Comparison of ENCODE assay signal across 22 mouse cellular contexts in genomic region chr5:139799041-139799440, GRCm38 (mm10). TPM values are rescaled to one million over a fixed set of nuclear protein-coding genes. Genes with fewer than 3 reads are reported as not detected.
DNase-seq lines count a peak whose midpoint lies in the region; ATAC-seq and TF ChIP-seq lines count a peak whose summit lies in the region.
"Had no signal": no experiment of that assay in that cellular context is flagged by ENCODE, and none has a peak within 500 bp of the region (broad histone marks: within the 10 kb centered on the region; RNA-seq: fewer than 3 reads in every experiment).

No protein-coding gene starts in this region.

- no peak overlapping the region for H3K4me2 ChIP-seq in heart, embryonic 16.5 days (ENCODE audit: low read depth, low read length)
- H3K4me2 ChIP-seq in forebrain, postnatal 0 days (ENCODE audit: low read depth) = peak overlapping the region; percentile 90; the same call in 1 of the 2 replicates
- peak overlapping the region; percentile 75 for H3K4me2 ChIP-seq in hindbrain, embryonic 13.5 days
- H3K4me2 ChIP-seq in midbrain, embryonic 16.5 days (ENCODE audit: low read length) = peak overlapping the region; percentile 84

- 0 out of 2 replicates have a peak overlapping the region, but pooled peaks have one; percentile 32 for H3K27ac ChIP-seq in heart, embryonic 16.5 days (ENCODE audit: low read length)
- H3K27ac ChIP-seq in forebrain, postnatal 0 days (ENCODE audit: low read depth, low read length) = peak overlapping the region; percentile 92; the same call in 1 of the 2 replicates
- H3K27ac ChIP-seq in hindbrain, embryonic 13.5 days = peak overlapping the region; percentile 97
- peak overlapping the region; percentile 95 for H3K27ac ChIP-seq in midbrain, embryonic 16.5 days (ENCODE audit: low read length)
- H3K27ac ChIP-seq: stomach, postnatal 0 days had no signal

- peak overlapping the region; percentile 72; the same call in 1 of the 2 replicates for H3K9ac ChIP-seq in heart, embryonic 16.5 days (ENCODE audit: low read length)
- 0 out of 2 replicates have a peak overlapping the region, but pooled peaks have one; percentile 62 for H3K9ac ChIP-seq in forebrain, postnatal 0 days
- H3K9ac ChIP-seq in hindbrain, embryonic 13.5 days = 0 out of 2 replicates have a peak overlapping the region, but pooled peaks have one; percentile 51
- 0 out of 2 replicates have a peak overlapping the region, but pooled peaks have one; percentile 14 for H3K9ac ChIP-seq in midbrain, embryonic 16.5 days (ENCODE audit: low read depth, low read length)

- no peak for TF ChIP-seq CTCF in forebrain, postnatal 0 days (IDR thresholded peaks at IDR 0.05; ENCODE audit: low read depth)

- H3K4me1 ChIP-seq in heart, embryonic 16.5 days (ENCODE audit: control insufficient read depth, insufficient read depth, low read length) = peaks cover 63% of the 10 kb centered on the region
- H3K4me1 ChIP-seq in forebrain, postnatal 0 days (ENCODE audit: insufficient read depth) = peaks cover 20% of the 10 kb centered on the region
- H3K4me1 ChIP-seq in hindbrain, embryonic 13.5 days (replicated peaks) = peaks cover 58% of the 10 kb centered on the region
- H3K4me1 ChIP-seq in midbrain, embryonic 16.5 days (ENCODE audit: control insufficient read depth, insufficient read depth, low read length) = peaks cover 31% of the 10 kb centered on the region

- 90% methylated on average over 9 of the region's 9 CpGs for WGBS in heart, embryonic 16.5 days
- WGBS in forebrain, postnatal 0 days = 88% methylated on average over 9 of the region's 9 CpGs
- 88% methylated on average over 9 of the region's 9 CpGs for WGBS in hindbrain, embryonic 13.5 days
- 91% methylated on average over 8 of the region's 9 CpGs for WGBS in midbrain, embryonic 16.5 days

- peaks cover 22% of the 10 kb centered on the region for H3K36me3 ChIP-seq in heart, embryonic 16.5 days (ENCODE audit: control insufficient read depth, insufficient read depth)
- peaks cover 15% of the 10 kb centered on the region for H3K36me3 ChIP-seq in forebrain, postnatal 0 days (ENCODE audit: insufficient read depth)
- peaks cover 25% of the 10 kb centered on the region for H3K36me3 ChIP-seq in hindbrain, embryonic 13.5 days
- peaks cover 8% of the 10 kb centered on the region; the same call in 1 of the 2 replicates for H3K36me3 ChIP-seq in midbrain, embryonic 16.5 days (ENCODE audit: control insufficient read depth, insufficient read depth, low read length)

- H3K27me3 ChIP-seq in heart, embryonic 16.5 days (ENCODE audit: control insufficient read depth, insufficient read depth, low read length) = no peaks in the 10 kb centered on the region
- H3K27me3 ChIP-seq in forebrain, postnatal 0 days (ENCODE audit: insufficient read depth, low read length) = no peaks in the 10 kb centered on the region
- H3K27me3 ChIP-seq in hindbrain, embryonic 13.5 days = peaks cover 35% of the 10 kb centered on the region
- H3K27me3 ChIP-seq in midbrain, embryonic 16.5 days (ENCODE audit: control insufficient read depth, insufficient read depth, low read depth, low read length) = no peaks in the 10 kb centered on the region
- H3K27me3 ChIP-seq: CH12.LX, Patski had no signal

- H3K4me3 ChIP-seq in heart, embryonic 16.5 days (ENCODE audit: low read length) = no peak overlapping the region
- H3K4me3 ChIP-seq in forebrain, postnatal 0 days (ENCODE audit: low read depth, low read length) = no peak overlapping the region
- H3K4me3 ChIP-seq in hindbrain, embryonic 13.5 days = no peak overlapping the region
- peak overlapping the region; percentile 44; the same call in 1 of the 2 replicates for H3K4me3 ChIP-seq in midbrain, embryonic 16.5 days (ENCODE audit: low read depth, low read length)

- H3K9me3 ChIP-seq in heart, embryonic 16.5 days (replicated peaks; ENCODE audit: control insufficient read depth, low read length) = no peaks in the 10 kb centered on the region
- H3K9me3 ChIP-seq in forebrain, postnatal 0 days (ENCODE audit: low read length) = no peaks in the 10 kb centered on the region
- no peaks in the 10 kb centered on the region for H3K9me3 ChIP-seq in hindbrain, embryonic 13.5 days
- H3K9me3 ChIP-seq in midbrain, embryonic 16.5 days (replicated peaks; ENCODE audit: control insufficient read depth, low read length, poor library complexity, severe bottlenecking) = no peaks in the 10 kb centered on the region

- DNase-seq in heart, adult 8-10 months (ENCODE audit: low spot score) = no peak
- no peak for DNase-seq in forebrain, postnatal 0 days
- DNase-seq in spleen, adult 12 weeks (ENCODE audit: low spot score) = no peak
- no peak for DNase-seq in cerebellum, adult 18-20 months
- DNase-seq: adrenal gland, adult 2 months; cerebellum, postnatal 14 days; gastrocnemius, postnatal 25 days; kidney, adult 18-20 months; lung, postnatal 14 days; thymus, postnatal 36 days had no signal

- ATAC-seq in heart, embryonic 16.5 days (replicated peaks; ENCODE audit: extremely low read depth, insufficient read depth, low FRiP score) = no peak
- ATAC-seq in forebrain, postnatal 0 days = no peak
- no peak for ATAC-seq in hindbrain, embryonic 13.5 days (ENCODE audit: low FRiP score)
- no peak for ATAC-seq in midbrain, embryonic 16.5 days
- ATAC-seq: Patski had no signal

RNA-seq across cellular contexts. Expression of gene Mafk, which starts 7.7 kb away (rescaled TPM):
- polyA plus RNA-seq in heart, embryonic 16.5 days (2015; fragmentation: Nextera tagmentation; extraction: Ambion mirVana) = 22.1 and 24.9 TPM in 2 replicates
- 10 to 100 TPM; 27.3 to 35.9 (median 33.9) TPM for total RNA-seq in heart, adult 8-10 months (2022)
- 19.7 and 23.2 TPM in 2 replicates for total RNA-seq in forebrain, postnatal 0 days (2014; rRNA removed)
- polyA plus RNA-seq in forebrain, postnatal 0 days (2015; fragmentation: Nextera tagmentation; extraction: Ambion mirVana) = 8.4 and 9.6 TPM in 2 replicates
- polyA plus RNA-seq in hindbrain, embryonic 13.5 days (2015; fragmentation: Nextera tagmentation; extraction: Ambion mirVana) = 13.2 and 13.4 TPM in 2 replicates
- polyA plus RNA-seq in midbrain, embryonic 16.5 days (2015; fragmentation: Nextera tagmentation; extraction: Ambion mirVana) = 17.6 and 18.8 TPM in 2 replicates

RNA-seq across cellular contexts. Expression of gene Tmem184a, which starts 20.7 kb away (rescaled TPM):
- polyA plus RNA-seq in heart, embryonic 16.5 days (2015; fragmentation: Nextera tagmentation; extraction: Ambion mirVana) = 0.46 and 1.3 TPM in 2 replicates
- total RNA-seq in heart, adult 8-10 months (2022) = under 1 TPM in 3 of 4 experiments, not detected in 1; 0.22 to 0.87 (median 0.47) TPM
- 0.10 and 0.15 TPM in 2 replicates for total RNA-seq in forebrain, postnatal 0 days (2014; rRNA removed)
- polyA plus RNA-seq in forebrain, postnatal 0 days (2015; fragmentation: Nextera tagmentation; extraction: Ambion mirVana) = 0.12 TPM in 1 of 2 replicates, not detected in the other
- 0.05 and 0.12 TPM in 2 replicates for polyA plus RNA-seq in hindbrain, embryonic 13.5 days (2015; fragmentation: Nextera tagmentation; extraction: Ambion mirVana)
- 0.09 and 0.26 TPM in 2 replicates for polyA plus RNA-seq in midbrain, embryonic 16.5 days (2015; fragmentation: Nextera tagmentation; extraction: Ambion mirVana)
- polyA plus RNA-seq: Patski had no signal

RNA-seq across cellular contexts. Expression of gene Ints1, which starts 23.6 kb away (rescaled TPM):
- polyA plus RNA-seq in heart, embryonic 16.5 days (2015; fragmentation: Nextera tagmentation; extraction: Ambion mirVana) = 16.9 and 20.2 TPM in 2 replicates
- 10 to 100 TPM; 39.2 to 43.9 (median 40.1) TPM for total RNA-seq in heart, adult 8-10 months (2022)
- total RNA-seq in forebrain, postnatal 0 days (2014; rRNA removed) = 103 and 119 TPM in 2 replicates
- 22.4 TPM in 2 replicates for polyA plus RNA-seq in forebrain, postnatal 0 days (2015; fragmentation: Nextera tagmentation; extraction: Ambion mirVana)
- polyA plus RNA-seq in hindbrain, embryonic 13.5 days (2015; fragmentation: Nextera tagmentation; extraction: Ambion mirVana) = 24.7 and 27.3 TPM in 2 replicates
- 33.2 TPM in 2 replicates for polyA plus RNA-seq in midbrain, embryonic 16.5 days (2015; fragmentation: Nextera tagmentation; extraction: Ambion mirVana)

RNA-seq across cellular contexts. Expression of gene Gm26938, which starts 27.2 kb away (rescaled TPM):
- not detected in 2 replicates for polyA plus RNA-seq in heart, embryonic 16.5 days (2015; fragmentation: Nextera tagmentation; extraction: Ambion mirVana)
- total RNA-seq in heart, adult 8-10 months (2022) = not detected
- total RNA-seq in forebrain, postnatal 0 days (2014; rRNA removed) = 0.69 TPM in 1 of 2 replicates, not detected in the other
- polyA plus RNA-seq in forebrain, postnatal 0 days (2015; fragmentation: Nextera tagmentation; extraction: Ambion mirVana) = not detected in 2 replicates
- not detected in 2 replicates for polyA plus RNA-seq in hindbrain, embryonic 13.5 days (2015; fragmentation: Nextera tagmentation; extraction: Ambion mirVana)
- polyA plus RNA-seq in midbrain, embryonic 16.5 days (2015; fragmentation: Nextera tagmentation; extraction: Ambion mirVana) = not detected in 2 replicates
- total RNA-seq: adrenal gland, adult 2 months; CH12.LX; gastrocnemius, postnatal 25 days; left cerebral cortex, adult 18-20 months; monocyte, adult 5-6 weeks had no signal
- polyA plus RNA-seq: adrenal gland, adult 2 months; embryonic facial prominence, embryonic 11.5 days; large intestine, adult 2 months; limb, embryonic 14.5 days; Patski; small intestine, adult 2 months; stomach, postnatal 0 days had no signal

RNA-seq across cellular contexts. Expression of gene Psmg3, which starts 27.6 kb away (rescaled TPM):
- 43.3 and 44.6 TPM in 2 replicates for polyA plus RNA-seq in heart, embryonic 16.5 days (2015; fragmentation: Nextera tagmentation; extraction: Ambion mirVana)
- 10 to 100 TPM in 1 of 4 experiments, 1 to 10 TPM in 3; 7.0 to 10.6 (median 9.1) TPM for total RNA-seq in heart, adult 8-10 months (2022)
- 26.9 and 30.1 TPM in 2 replicates for total RNA-seq in forebrain, postnatal 0 days (2014; rRNA removed)
- polyA plus RNA-seq in forebrain, postnatal 0 days (2015; fragmentation: Nextera tagmentation; extraction: Ambion mirVana) = 63.9 and 66.3 TPM in 2 replicates
- 73.5 and 78.7 TPM in 2 replicates for polyA plus RNA-seq in hindbrain, embryonic 13.5 days (2015; fragmentation: Nextera tagmentation; extraction: Ambion mirVana)
- polyA plus RNA-seq in midbrain, embryonic 16.5 days (2015; fragmentation: Nextera tagmentation; extraction: Ambion mirVana) = 71.8 and 72.5 TPM in 2 replicates

Comparison
In these comparisons a context has a peak if more than half of its experiments do, and no peak if none do; other contexts are left out.
1. H3K27ac ChIP-seq: peak in every context shown above with its lines; median percentile 97 in hindbrain, embryonic 13.5 days; 95 in midbrain, embryonic 16.5 days; 92 in forebrain, postnatal 0 days; 32 in heart, embryonic 16.5 days.
2. H3K9ac ChIP-seq: peak in every context shown above with its lines; median percentile 72 in heart, embryonic 16.5 days; 62 in forebrain, postnatal 0 days; 51 in hindbrain, embryonic 13.5 days; 14 in midbrain, embryonic 16.5 days.